Mouse (Mus musculus): ENCODE results near the gene Cracr2b. TPM values are rescaled to one million over a fixed set of nuclear protein-coding genes. Genes with fewer than 3 reads are reported as not detected.

Gene Cracr2b
- total and polyA plus RNA-seq, 3 experiments = not detected

DNA sequence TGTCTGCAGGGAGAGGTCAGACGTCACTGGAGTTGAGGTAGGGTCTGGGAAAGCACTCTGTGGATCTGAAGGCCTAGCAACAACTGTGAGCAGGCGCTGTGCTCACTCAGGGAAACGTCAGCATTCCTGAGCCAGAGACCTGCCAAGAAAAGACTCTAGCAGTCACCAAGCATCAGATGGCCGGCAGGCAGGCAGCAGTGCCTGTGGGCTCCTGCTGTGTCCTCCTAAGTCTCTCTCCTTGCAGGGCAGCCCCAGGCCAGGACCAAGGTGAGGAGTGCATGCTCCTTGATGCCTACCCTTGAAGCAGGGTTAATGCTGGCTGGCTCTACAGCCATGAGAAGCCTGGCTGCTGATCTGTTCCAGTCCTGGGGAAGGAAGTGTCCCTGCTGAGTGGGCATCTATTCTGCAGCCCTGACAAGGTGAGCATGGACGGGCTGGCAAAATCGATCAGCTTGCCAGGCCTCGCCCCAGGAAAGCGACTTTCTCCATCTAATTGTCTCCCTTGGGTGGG is 49.8 kb downstream of the Cracr2b start:
- Histone ChIP-seq H3K9ac (ENCODE audit: insufficient read depth, low read depth) (no peak overlapping the region), H3K9me3 (replicated peaks; ENCODE audit: low read length) (no peaks in the 10 kb centered on the region), H3K4me1 (ENCODE audit: control insufficient read depth in 1 of 2, insufficient read depth in 2 of 2) (peaks cover 2 to 30% of the 10 kb centered on the region in 2 experiments; a peak in 2 of 4 replicates), H3K79me2 (replicated peaks; ENCODE audit: control insufficient read depth, extremely low read depth, insufficient read depth, poor library complexity, severe bottlenecking) (no peaks in the 10 kb centered on the region), H3K36me3 (replicated peaks in 1 of 2; ENCODE audit: control insufficient read depth in 1 of 2, insufficient read depth in 1 of 2, low read length in 1 of 2) (peaks cover 28 to 70% of the 10 kb centered on the region in 2 experiments), H3K4me3 (replicated peaks in 1 of 3; ENCODE audit: low read depth in 2 of 3, low read length in 2 of 3, poor library complexity in 1 of 3) (no peak overlapping the region), H3K27me3 (replicated peaks) (no peaks in the 10 kb centered on the region), H3K4me2 (ENCODE audit: insufficient read depth, low read depth, poor library complexity, severe bottlenecking) (no peak overlapping the region), H3K27ac (ENCODE audit: insufficient read depth, low read depth) (no peak overlapping the region)
- no peak for TF ChIP-seq ZNF384 (IDR thresholded peaks at IDR 0.05; ENCODE audit: low read depth, low read length)
- TF ChIP-seq UBTF (IDR thresholded peaks at IDR 0.05; ENCODE audit: low read depth, low read length) = no peak
- no peak for TF ChIP-seq ETS1 (conservative IDR thresholded peaks at IDR 0.05; ENCODE audit: low read depth, low read length)
- no peak for TF ChIP-seq SMC3 (IDR thresholded peaks at IDR 0.05; ENCODE audit: low read depth, low read length)
- no peak for TF ChIP-seq ZC3H11A (IDR thresholded peaks at IDR 0.05; ENCODE audit: low read depth, low read length)
- TF ChIP-seq NELFE (IDR thresholded peaks at IDR 0.05; ENCODE audit: low read depth, low read length) = no peak
- no peak for TF ChIP-seq ELF1 (IDR thresholded peaks at IDR 0.05; ENCODE audit: low read depth, low read length)
- dilution Hi-C loops (cut with MboI; ENCODE audit: extremely low pct_ligation_motif_present, extremely low pct_unique_long_range_greater_than_20kb, low sequenced_read_pairs) = no loop called here
- no peak for DNase-seq (ENCODE audit: extremely low read depth)
- in situ Hi-C loops (cut with MboI; ENCODE audit: low pct_ligation_motif_present, low pct_unique_long_range_greater_than_20kb, low sequenced_read_pairs) = no loop called here

Other genes starting within 250 kb of the Cracr2b start
Only the 20 nearest of the 24 such genes appear.
- 11.2 and 26.2 TPM in 2 replicates for gene Irf7, start 194.6 kb upstream of the Cracr2b start, total RNA-seq (2012; rRNA removed)
- gene Irf7, start 194.6 kb upstream of the Cracr2b start, total RNA-seq (2014; rRNA removed) = 10.1 and 10.5 TPM in 2 replicates
- 6.5 and 7.7 TPM in 2 replicates for gene Irf7, start 194.6 kb upstream of the Cracr2b start, polyA plus RNA-seq (2012; ENCODE audit: insufficient read length, low read depth)
- 1.0 and 1.9 TPM in 2 replicates for gene Cdhr5, start 184.3 kb upstream of the Cracr2b start, total RNA-seq (2012; rRNA removed)
- 0.31 and 0.35 TPM in 2 replicates for gene Cdhr5, start 184.3 kb upstream of the Cracr2b start, total RNA-seq (2014; rRNA removed)
- gene Cdhr5, start 184.3 kb upstream of the Cracr2b start, polyA plus RNA-seq (2012; ENCODE audit: insufficient read length, low read depth) = 3.3 and 3.9 TPM in 2 replicates
- gene Sct, start 182.0 kb upstream of the Cracr2b start, total RNA-seq (2012; rRNA removed) = not detected in 2 replicates
- gene Sct, start 182.0 kb upstream of the Cracr2b start, total RNA-seq (2014; rRNA removed) = not detected in 2 replicates
- gene Sct, start 182.0 kb upstream of the Cracr2b start, polyA plus RNA-seq (2012; ENCODE audit: insufficient read length, low read depth) = 0.49 TPM in 1 of 2 replicates, not detected in the other
- not detected in 2 replicates for gene Drd4, start 169.1 kb upstream of the Cracr2b start, total RNA-seq (2012; rRNA removed)
- gene Drd4, start 169.1 kb upstream of the Cracr2b start, total RNA-seq (2014; rRNA removed) = not detected in 2 replicates
- gene Drd4, start 169.1 kb upstream of the Cracr2b start, polyA plus RNA-seq (2012; ENCODE audit: insufficient read length, low read depth) = not detected in 2 replicates
- gene Deaf1, start 133.4 kb upstream of the Cracr2b start, total RNA-seq (2012; rRNA removed) = 10.0 and 10.7 TPM in 2 replicates
- gene Deaf1, start 133.4 kb upstream of the Cracr2b start, total RNA-seq (2014; rRNA removed) = 3.5 and 5.7 TPM in 2 replicates
- gene Deaf1, start 133.4 kb upstream of the Cracr2b start, polyA plus RNA-seq (2012; ENCODE audit: insufficient read length, low read depth) = 31.6 and 37.7 TPM in 2 replicates
- gene Tmem80, start 133.4 kb upstream of the Cracr2b start, total RNA-seq (2012; rRNA removed) = 7.4 and 8.5 TPM in 2 replicates
- 6.4 and 8.3 TPM in 2 replicates for gene Tmem80, start 133.4 kb upstream of the Cracr2b start, total RNA-seq (2014; rRNA removed)
- gene Tmem80, start 133.4 kb upstream of the Cracr2b start, polyA plus RNA-seq (2012; ENCODE audit: insufficient read length, low read depth) = 8.2 and 9.9 TPM in 2 replicates
- gene Eps8l2, start 122.2 kb upstream of the Cracr2b start, total RNA-seq (2012; rRNA removed) = 0.50 and 1.1 TPM in 2 replicates
- gene Eps8l2, start 122.2 kb upstream of the Cracr2b start, total RNA-seq (2014; rRNA removed) = not detected in 2 replicates
- 0.51 and 0.91 TPM in 2 replicates for gene Eps8l2, start 122.2 kb upstream of the Cracr2b start, polyA plus RNA-seq (2012; ENCODE audit: insufficient read length, low read depth)
- gene Taldo1, start 68.9 kb upstream of the Cracr2b start, total RNA-seq (2012; rRNA removed) = 188 and 205 TPM in 2 replicates
- gene Taldo1, start 68.9 kb upstream of the Cracr2b start, total RNA-seq (2014; rRNA removed) = 228 and 237 TPM in 2 replicates
- 124 and 129 TPM in 2 replicates for gene Taldo1, start 68.9 kb upstream of the Cracr2b start, polyA plus RNA-seq (2012; ENCODE audit: insufficient read length, low read depth)
- gene Gatd1, start 47.0 kb upstream of the Cracr2b start, total RNA-seq (2012; rRNA removed) = 23.9 and 29.6 TPM in 2 replicates
- gene Gatd1, start 47.0 kb upstream of the Cracr2b start, total RNA-seq (2014; rRNA removed) = 26.4 and 31.4 TPM in 2 replicates
- gene Gatd1, start 47.0 kb upstream of the Cracr2b start, polyA plus RNA-seq (2012; ENCODE audit: insufficient read length, low read depth) = 17.6 and 21.2 TPM in 2 replicates
- not detected in 2 replicates for gene Cend1, start 31.6 kb upstream of the Cracr2b start, total RNA-seq (2012; rRNA removed)
- not detected in 2 replicates for gene Cend1, start 31.6 kb upstream of the Cracr2b start, total RNA-seq (2014; rRNA removed)
- gene Cend1, start 31.6 kb upstream of the Cracr2b start, polyA plus RNA-seq (2012; ENCODE audit: insufficient read length, low read depth) = not detected in 2 replicates
- 16.1 and 20.8 TPM in 2 replicates for gene Slc25a22, start 23.2 kb upstream of the Cracr2b start, total RNA-seq (2012; rRNA removed)
- 6.1 and 6.5 TPM in 2 replicates for gene Slc25a22, start 23.2 kb upstream of the Cracr2b start, total RNA-seq (2014; rRNA removed)
- gene Slc25a22, start 23.2 kb upstream of the Cracr2b start, polyA plus RNA-seq (2012; ENCODE audit: insufficient read length, low read depth) = 31.5 and 32.1 TPM in 2 replicates
- 7.8 and 9.6 TPM in 2 replicates for gene Pidd1, start 17.1 kb upstream of the Cracr2b start, total RNA-seq (2012; rRNA removed)
- 5.1 and 5.8 TPM in 2 replicates for gene Pidd1, start 17.1 kb upstream of the Cracr2b start, total RNA-seq (2014; rRNA removed)
- 21.4 and 24.9 TPM in 2 replicates for gene Pidd1, start 17.1 kb upstream of the Cracr2b start, polyA plus RNA-seq (2012; ENCODE audit: insufficient read length, low read depth)
- gene Rplp2, start 13.7 kb upstream of the Cracr2b start, total RNA-seq (2012; rRNA removed) = 3,147 and 3,416 TPM in 2 replicates
- gene Rplp2, start 13.7 kb upstream of the Cracr2b start, total RNA-seq (2014; rRNA removed) = 791 and 892 TPM in 2 replicates
- 2,025 and 2,969 TPM in 2 replicates for gene Rplp2, start 13.7 kb upstream of the Cracr2b start, polyA plus RNA-seq (2012; ENCODE audit: insufficient read length, low read depth)
- gene Pnpla2, start 5.9 kb upstream of the Cracr2b start, total RNA-seq (2012; rRNA removed) = 8.9 and 11.7 TPM in 2 replicates
- gene Pnpla2, start 5.9 kb upstream of the Cracr2b start, total RNA-seq (2014; rRNA removed) = 1.5 and 2.8 TPM in 2 replicates
- gene Pnpla2, start 5.9 kb upstream of the Cracr2b start, polyA plus RNA-seq (2012; ENCODE audit: insufficient read length, low read depth) = 25.3 and 29.6 TPM in 2 replicates
- gene Cd151, start 6.3 kb downstream of the Cracr2b start, total RNA-seq (2012; rRNA removed) = 14.9 and 15.0 TPM in 2 replicates
- 10.1 and 10.6 TPM in 2 replicates for gene Cd151, start 6.3 kb downstream of the Cracr2b start, total RNA-seq (2014; rRNA removed)
- 13.5 and 21.1 TPM in 2 replicates for gene Cd151, start 6.3 kb downstream of the Cracr2b start, polyA plus RNA-seq (2012; ENCODE audit: insufficient read length, low read depth)
- 82.3 and 109 TPM in 2 replicates for gene Polr2l, start 14.0 kb downstream of the Cracr2b start, total RNA-seq (2012; rRNA removed)
- gene Polr2l, start 14.0 kb downstream of the Cracr2b start, total RNA-seq (2014; rRNA removed) = 35.7 and 37.1 TPM in 2 replicates
- 57.5 and 64.8 TPM in 2 replicates for gene Polr2l, start 14.0 kb downstream of the Cracr2b start, polyA plus RNA-seq (2012; ENCODE audit: insufficient read length, low read depth)
- gene Tspan4, start 14.1 kb downstream of the Cracr2b start, total RNA-seq (2012; rRNA removed) = 28.9 and 30.0 TPM in 2 replicates
- 23.8 and 28.4 TPM in 2 replicates for gene Tspan4, start 14.1 kb downstream of the Cracr2b start, total RNA-seq (2014; rRNA removed)
- gene Tspan4, start 14.1 kb downstream of the Cracr2b start, polyA plus RNA-seq (2012; ENCODE audit: insufficient read length, low read depth) = 20.3 and 21.2 TPM in 2 replicates
- gene Chid1, start 78.8 kb downstream of the Cracr2b start, total RNA-seq (2012; rRNA removed) = 49.6 and 50.5 TPM in 2 replicates
- gene Chid1, start 78.8 kb downstream of the Cracr2b start, total RNA-seq (2014; rRNA removed) = 27.0 and 31.9 TPM in 2 replicates
- gene Chid1, start 78.8 kb downstream of the Cracr2b start, polyA plus RNA-seq (2012; ENCODE audit: insufficient read length, low read depth) = 42.3 and 47.5 TPM in 2 replicates
- gene Ap2a2, start 101.1 kb downstream of the Cracr2b start, total RNA-seq (2012; rRNA removed) = 44.5 and 50.7 TPM in 2 replicates
- 30.0 and 31.6 TPM in 2 replicates for gene Ap2a2, start 101.1 kb downstream of the Cracr2b start, total RNA-seq (2014; rRNA removed)
- 36.6 and 43.1 TPM in 2 replicates for gene Ap2a2, start 101.1 kb downstream of the Cracr2b start, polyA plus RNA-seq (2012; ENCODE audit: insufficient read length, low read depth)
- gene Muc6, start 194.2 kb downstream of the Cracr2b start, total RNA-seq (2012; rRNA removed) = under 0.01 TPM in 1 of 2 replicates, not detected in the other
- gene Muc6, start 194.2 kb downstream of the Cracr2b start, total RNA-seq (2014; rRNA removed) = not detected in 2 replicates
- gene Muc6, start 194.2 kb downstream of the Cracr2b start, polyA plus RNA-seq (2012; ENCODE audit: insufficient read length, low read depth) = 0.12 and 0.13 TPM in 2 replicates